Mouse (Mus musculus) sigmoid colon, adult 10 weeks (tissue): ENCODE data around the gene Ott. TPM values are rescaled to one million over a fixed set of nuclear protein-coding genes. Genes with fewer than 3 reads are reported as not detected.

ENCODE experiments used
- polyA plus RNA-seq: library from polyadenylated mRNA; stranded (reverse); fragments of 350-450 nt; fragmentation: Illumina TruSeq; extraction: RNeasy Lipid Tissue Mini Kit (QIAGEN cat#74804); gene quantifications from one replicate; pipeline ENCODE4 v1.2.3, GENCODE M21; 2014; ENCODE audit warnings: low read depth, low replicate concordance

Gene Ott
- polyA plus RNA-seq = not detected

DNA sequence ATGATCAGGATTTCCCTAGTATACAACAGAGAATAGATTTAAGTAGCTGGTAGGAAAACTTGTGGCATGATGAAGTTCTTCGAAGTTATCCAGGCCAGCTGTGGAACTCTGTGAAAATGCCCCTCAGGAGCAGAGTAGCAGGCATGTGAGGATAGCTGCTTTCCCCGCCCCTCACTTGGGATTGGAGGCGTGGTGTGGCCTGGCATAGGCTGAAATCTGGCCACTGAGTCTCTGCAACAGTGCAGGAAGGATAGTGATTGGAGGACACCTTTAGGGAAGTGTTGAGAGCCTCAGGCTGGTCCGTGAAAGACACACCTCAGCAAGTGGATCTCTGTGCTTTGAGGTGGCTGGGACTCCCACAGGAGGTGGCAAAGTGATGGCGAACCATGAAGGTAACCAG, at the start of gene Ott:
Gene Ott, plus strand, starts transcription at position 301 of the 400 bp plus-strand sequence.

Other genes starting within 250 kb of the Ott start
- not detected for gene Luzp4, start 216.6 kb upstream of the Ott start, polyA plus RNA-seq
- gene Gm15093, start 198.1 kb downstream of the Ott start, polyA plus RNA-seq = not detected